Mouse (Mus musculus): ENCODE results near the gene Daam1.

Daam1 gene

DNA sequence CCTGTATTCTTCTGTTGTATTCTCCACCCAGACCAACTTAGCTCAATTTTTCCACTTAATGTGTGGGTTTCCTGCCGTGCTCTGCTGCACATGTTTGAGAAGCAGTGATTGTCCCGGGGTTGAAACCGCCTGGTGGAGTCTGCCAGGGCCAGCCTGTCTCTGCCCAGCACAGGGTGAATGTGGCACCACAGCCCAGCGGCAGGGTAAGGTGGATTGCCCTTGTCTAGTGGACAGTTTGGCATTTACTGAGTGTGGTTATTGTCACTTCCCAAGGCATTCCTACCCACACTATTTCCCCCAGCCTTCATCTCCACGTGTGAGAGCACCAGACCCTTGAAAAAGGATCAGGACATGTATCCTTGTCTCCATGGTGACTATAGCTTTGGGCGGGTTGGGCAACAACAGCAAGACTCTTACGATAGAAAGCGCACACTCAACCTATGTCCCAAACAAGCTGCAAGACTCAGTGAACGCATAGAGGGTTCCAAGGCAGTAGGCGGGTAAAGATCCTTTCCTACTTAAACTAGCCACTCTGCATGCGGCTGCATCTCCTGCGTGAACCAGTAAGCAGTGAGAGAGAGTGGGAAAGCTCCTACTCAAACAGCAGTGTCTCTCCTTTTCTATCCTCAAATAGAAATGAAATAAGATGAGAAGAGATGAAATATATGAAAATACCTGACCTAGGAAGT is 139.2 kb downstream of the Daam1 start:
- peak; percentile 64 for ATAC-seq (ENCODE audit: low TSS enrichment)

DNA sequence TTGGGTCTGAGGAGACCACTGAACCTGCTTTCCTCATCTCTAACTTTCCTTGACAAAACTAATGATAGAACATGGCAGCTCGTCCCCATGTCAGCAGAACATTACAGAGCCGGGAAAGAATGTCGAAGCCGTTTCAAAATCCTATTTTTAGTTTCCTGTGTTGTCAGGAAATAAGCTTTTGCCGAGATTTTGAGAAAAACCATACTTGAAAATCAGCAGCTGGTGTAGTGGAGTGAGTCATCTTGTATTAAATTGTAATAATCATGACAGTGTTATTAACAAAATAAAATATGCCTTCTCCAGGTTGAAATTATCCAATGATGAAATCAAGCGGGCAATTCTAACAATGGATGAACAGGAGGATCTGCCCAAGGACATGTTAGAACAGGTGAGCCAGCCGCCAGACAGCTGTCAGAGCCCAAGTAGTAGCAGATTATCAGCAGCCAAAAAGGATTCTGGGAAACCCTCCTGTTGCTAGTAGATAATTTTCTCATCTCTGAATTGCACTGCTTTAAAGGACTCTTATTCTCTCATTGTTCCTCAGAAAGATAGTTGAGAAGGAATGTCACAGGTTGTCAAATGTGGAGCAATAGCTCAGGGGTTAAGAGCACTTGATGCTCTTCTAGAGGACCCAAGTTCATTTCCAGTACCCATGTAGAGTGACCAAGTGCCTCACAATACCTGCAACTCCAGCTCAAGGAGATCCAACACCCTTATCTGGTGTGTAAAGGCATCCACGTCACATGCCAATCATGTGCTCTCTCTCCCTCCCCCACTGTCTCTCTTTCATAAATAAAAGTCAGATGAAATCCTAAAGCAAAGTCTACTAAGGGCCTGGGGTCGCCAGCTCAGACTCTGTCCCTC is 140.1 kb downstream of the Daam1 start:
- ATAC-seq (ENCODE audit: low TSS enrichment): no peak

DNA sequence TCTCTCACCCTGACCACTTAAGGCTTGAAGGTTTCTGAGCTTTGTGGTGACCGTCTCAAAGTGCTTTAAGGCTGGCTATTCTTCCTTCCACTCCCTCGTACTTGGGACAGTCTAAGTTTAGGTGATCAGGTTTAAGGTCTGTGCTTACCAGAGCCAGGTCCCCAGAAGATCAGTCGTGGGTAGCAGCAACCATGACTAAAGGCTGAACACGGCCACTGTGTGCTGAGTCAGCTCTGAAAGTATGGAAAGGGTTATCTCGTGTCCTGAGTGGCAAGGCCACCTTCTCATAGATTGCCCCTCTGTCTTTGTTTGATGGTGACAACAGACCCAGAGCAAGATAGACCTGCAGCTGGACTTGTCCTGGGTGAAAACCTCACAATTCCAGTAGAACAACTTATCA is 141.2 kb downstream of the Daam1 start:
- ATAC-seq (ENCODE audit: low TSS enrichment): no peak

DNA sequence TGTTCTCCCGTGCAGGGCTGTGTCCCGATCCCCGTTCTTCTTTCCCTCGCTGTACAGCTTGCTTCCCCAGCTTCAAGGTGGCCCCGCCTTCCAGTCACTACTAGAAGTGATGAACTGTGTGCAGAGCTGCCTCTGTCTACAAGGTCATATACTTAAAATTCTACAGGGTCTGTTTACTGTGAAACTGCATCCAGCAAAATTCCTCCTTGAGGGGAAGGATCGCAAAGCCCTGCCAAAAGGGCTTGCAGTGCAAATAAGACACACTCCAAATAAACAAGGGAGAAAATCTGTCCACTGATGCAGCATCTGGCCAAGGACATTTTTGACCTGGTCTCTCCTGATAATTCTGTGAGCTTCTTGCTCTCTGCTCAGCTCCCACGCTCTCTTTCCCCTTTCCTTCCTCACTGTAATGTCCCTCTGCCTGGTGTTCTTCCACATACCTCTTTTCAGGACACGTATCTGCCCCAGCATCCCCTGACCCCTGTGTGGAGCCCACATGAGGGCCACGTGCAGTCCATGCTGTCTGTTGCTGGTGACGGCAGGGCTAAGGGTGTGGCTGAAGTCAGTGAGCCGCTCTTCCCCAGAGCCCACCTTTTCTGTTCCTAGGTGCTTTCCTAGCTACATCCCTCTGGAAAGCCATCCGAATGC is 141.9 kb downstream of the Daam1 start:
- ATAC-seq (ENCODE audit: low TSS enrichment): no peak

DNA sequence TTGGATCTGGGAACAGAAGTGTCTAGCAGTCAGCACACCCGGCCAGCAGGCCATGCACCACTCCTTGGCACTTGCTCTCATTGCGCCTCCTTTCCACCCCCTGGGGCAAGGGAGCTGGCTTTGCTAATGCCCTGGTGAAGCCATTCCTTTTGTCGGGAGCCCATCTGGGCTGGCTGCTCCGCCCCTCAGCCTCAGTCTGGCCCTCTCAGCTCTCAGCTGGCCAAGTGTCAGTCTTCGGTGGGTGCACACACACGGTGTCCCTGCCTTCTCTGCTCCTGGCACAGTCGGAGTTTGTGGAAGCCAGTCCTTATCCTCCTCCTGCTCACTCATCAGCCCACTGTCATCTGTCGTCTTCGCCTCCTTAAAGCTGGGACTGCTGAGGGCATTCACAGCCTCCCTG is 142.7 kb downstream of the Daam1 start:
- peak; percentile 21; the same call in 1 of the 2 replicates for ATAC-seq (ENCODE audit: low TSS enrichment)

DNA sequence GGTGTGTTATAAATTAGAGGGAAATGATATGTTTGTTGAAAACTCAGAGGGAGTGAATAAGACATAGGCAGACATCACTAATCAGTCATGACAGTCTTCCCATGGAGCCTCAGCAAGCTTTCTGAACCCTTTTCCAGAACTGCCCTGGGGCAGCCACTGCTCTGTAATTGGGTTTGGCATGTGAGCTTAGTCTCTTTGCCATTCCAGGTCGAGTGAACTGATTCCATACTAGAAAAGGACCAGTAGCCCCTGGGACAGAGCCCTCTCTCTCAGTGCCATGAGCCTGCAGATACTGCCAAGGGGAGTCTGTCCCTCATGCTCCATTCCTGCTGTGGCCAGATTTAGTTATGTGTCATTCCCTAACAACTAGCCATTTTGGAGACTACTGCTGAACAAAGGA is 144.7 kb downstream of the Daam1 start:
- no peak for ATAC-seq (ENCODE audit: low TSS enrichment)

DNA sequence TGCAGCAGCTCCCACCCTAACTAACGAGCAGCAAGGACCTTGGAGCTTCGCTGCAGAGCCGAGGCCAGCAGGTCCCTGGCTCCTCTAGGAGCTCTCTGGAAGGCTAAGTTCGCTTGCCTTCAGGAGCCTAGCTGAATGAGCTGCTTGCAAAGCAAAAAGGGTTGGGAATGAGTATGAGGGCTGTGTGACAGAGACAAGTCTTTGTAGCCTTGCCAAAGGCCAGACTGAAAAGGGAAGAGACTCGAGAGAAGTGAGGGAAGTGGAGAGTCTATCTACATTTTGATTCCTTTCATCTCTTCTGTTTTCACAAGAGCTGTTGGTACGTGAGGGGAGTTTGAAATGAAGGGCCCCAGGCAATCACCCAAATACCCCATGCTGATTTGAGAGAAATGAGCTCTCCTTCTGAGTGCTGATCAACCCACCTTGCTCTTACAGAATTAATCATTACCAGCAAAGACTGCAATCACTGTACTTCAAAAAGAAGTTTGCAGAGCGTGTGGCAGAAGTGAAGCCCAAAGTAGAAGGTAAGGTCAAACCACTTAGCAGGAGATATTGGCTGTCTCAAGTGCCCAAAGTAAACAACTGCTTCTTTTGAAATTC is 145.6 kb downstream of the Daam1 start:
- ATAC-seq (ENCODE audit: low TSS enrichment): peak; percentile 15; the same call in 1 of the 2 replicates

DNA sequence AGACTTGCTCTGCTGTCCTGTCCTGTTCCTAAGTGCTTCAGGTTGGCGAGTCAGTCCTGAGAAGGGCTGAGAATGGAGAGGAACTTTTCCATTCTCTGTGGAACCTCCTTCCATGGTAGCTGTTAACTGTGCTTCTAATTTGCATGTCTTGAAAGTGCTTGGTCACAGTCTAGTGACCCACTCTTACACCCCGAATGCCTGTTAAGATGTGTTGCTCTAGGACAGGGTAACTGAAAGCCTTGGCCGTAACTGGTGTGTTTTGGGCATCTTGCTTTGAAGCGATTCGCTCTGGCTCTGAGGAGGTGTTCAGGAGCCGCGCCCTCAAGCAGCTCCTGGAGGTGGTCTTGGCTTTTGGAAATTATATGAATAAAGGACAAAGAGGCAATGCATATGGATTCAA is 146.5 kb downstream of the Daam1 start:
- no peak for ATAC-seq (ENCODE audit: low TSS enrichment)

DNA sequence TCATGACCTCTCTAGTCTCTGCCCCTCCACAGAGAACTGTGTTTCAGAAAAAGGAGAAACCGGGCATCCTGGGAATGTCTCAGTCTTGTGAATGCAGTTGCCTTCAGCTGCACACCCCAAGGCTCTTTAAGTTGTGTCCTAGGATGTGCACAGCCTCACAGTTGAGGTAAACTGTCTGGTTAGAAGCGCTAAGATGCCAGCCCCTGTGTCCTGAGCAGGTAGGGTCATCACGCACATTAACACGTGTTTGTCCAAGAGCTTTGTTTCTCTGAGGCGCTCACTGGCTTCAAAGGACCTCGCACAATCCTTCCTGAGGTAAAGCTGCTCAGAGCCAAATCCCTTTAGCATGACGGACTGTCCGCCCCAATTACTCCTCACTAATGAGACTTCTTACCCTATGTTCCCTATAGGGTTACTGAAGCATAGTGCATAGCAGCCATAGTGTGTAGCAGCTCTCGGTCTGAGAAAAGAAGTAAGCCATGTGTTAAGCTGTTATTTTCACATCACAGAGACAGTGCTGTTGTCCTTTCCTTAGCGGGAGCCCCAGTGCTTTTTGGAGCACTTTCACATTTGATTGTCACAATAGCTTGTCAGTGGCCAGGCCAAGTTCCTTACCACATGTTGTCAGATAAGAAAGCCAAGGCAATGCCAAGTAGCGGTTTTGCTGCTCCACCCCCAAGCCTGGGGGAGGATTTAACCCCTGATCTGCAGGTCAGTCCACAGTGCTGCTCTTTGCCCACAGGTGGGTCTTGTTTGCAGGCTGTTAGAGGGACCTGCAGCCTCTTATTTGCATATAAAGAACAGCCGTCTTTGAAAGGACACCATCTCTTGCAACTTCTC is 147.9 kb downstream of the Daam1 start:
- no peak for ATAC-seq (ENCODE audit: low TSS enrichment)

DNA sequence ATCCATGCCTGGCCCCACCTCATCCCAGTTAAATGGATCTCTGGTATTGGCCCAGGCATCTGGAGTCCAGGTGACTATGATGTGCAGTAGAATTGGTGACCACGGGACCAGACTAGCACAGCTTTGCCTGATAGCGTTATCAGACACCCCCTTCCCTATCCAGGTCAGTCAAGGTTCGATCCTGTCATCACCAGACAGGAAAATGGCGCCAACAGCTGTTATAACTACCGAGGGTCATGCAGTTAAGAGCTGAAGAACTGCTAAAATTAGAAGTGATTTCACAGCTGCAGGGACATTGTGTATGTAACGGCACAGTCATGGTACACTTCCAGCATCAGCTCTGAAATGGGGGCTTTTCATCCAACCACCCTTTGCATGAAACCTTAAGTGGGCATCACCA is 149.3 kb downstream of the Daam1 start:
- ATAC-seq (ENCODE audit: low TSS enrichment): no peak

DNA sequence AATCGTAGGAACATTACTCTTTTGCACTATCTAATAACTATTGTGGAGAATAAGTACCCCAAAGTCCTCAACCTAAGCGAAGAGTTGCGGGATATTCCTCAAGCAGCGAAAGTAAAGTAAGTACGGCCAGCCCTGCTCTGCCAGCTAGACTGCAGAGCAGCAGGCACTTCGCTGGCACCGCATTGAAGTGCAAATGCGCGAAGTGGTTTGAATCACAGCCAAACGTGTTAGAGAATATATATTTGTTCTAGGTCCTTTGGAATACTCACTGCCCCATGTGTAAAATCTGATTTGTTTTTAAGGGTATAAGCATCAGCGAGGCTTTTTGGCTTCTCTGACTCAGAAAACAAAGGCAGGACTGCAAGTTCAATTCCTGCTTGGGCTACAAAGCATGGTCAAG is 149.9 kb downstream of the Daam1 start:
- ATAC-seq (ENCODE audit: low TSS enrichment): 0 out of 2 replicates have a peak, but pooled peaks have one; percentile 45

DNA sequence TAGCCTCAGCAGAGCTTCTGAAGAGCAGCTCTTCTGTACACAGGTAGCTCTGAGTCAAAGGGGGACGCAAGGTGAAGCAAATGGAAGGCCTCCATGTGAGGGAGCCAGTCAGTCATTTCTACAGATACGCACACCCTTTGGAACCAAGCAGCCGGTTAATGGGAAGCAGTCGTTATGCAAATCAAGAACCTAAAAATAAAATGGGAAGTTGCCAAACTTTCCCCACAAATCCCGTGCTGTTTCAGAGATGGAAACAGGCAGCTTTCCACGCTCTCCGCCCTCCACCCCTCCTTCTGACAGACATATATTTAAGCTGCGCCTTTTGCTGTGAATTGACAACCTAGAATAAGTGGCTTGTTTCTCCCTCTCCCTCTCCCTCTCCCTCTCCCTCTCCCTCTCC is 150.4 kb downstream of the Daam1 start:
- peak; percentile 45 for ATAC-seq (ENCODE audit: low TSS enrichment)

DNA sequence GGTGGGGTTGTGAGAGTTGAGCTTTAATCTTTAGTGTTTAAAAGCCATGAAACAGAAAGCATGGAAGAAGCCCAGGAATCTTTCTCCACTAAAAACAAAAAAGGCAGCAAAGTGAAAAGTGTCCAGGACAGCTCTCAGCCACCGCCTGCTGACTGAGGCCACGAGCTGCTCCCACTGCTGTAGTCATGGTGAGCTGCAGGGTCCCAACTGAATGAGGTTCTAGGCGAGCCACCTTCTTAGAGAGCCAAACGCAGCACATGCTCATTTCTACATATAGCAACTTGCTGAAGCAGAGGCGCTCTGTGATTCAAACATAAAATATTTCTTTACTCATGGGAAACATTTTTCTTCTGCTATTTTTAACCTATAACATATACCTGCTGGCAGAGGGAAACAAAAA is 150.9 kb downstream of the Daam1 start:
- ATAC-seq (ENCODE audit: low TSS enrichment): no peak

DNA sequence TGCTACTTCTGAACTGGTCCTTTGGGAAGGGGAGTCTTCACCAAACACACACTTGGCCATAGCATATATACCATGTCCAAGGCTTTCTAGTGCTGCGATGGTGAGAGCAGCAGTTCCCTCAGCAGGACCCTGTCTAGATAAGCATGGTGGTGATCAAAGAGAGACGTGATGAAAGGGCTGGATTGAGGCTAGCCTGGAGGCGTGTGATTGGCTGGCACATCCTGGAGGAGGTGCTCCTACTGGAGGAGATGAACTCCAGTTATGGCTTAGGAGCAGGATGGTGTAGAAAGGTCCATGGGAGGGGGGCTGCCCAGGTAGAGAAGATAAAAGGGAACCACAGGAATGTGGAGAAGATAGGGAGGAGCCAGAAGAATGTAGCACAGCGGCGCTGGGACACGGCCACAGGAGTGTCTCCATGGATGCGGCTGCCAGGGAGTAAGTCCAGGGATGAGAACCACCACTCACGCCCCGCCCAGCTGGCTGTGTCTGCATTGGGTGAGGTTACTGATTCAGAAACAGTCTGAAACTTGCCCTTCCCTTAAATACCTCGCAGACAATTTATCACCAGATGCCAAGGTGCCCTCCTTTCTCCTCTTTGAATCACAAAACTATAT is 152.3 kb downstream of the Daam1 start:
- ATAC-seq (ENCODE audit: low TSS enrichment): no peak

DNA sequence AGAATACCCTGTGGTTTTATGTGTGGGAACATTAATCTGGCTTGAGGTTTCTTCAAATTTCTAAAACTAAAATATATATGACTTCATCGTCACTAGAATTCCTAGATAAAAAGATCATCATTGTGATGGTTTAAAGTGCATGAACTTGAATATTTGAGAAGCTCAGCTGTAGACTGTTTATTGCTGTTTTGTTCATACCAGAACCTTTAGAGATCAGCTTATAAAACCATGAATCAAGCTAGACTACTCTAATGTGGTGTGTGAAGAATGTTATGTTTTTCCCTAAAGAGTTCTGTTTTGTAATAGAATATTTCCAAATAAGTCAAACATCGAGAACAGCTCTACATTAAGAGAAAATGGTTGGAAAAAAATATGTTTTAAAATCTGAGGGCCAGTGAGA is 156.3 kb downstream of the Daam1 start:
- ATAC-seq (ENCODE audit: low TSS enrichment): no peak

DNA sequence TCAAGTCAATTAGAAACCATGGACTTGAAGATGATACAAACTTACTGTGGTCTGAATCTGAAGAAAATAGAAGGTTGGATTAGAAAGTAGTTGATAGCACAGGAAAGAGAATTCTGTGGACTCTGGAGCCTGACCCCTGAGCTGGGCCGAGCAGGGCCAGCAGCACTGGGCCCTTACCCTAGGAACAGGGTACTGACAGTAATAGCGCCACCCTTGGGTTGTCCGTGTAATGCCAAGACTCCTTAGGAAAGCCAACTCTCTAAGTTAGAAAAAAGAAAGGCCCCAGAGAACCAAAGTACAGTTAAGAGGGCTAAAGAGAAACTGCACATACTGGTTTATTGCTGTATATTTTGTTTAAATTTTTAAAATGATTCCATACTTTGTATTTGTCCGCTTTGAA is 157.0 kb downstream of the Daam1 start:
- ATAC-seq (ENCODE audit: low TSS enrichment): no peak; the same call in 1 of the 2 replicates

DNA sequence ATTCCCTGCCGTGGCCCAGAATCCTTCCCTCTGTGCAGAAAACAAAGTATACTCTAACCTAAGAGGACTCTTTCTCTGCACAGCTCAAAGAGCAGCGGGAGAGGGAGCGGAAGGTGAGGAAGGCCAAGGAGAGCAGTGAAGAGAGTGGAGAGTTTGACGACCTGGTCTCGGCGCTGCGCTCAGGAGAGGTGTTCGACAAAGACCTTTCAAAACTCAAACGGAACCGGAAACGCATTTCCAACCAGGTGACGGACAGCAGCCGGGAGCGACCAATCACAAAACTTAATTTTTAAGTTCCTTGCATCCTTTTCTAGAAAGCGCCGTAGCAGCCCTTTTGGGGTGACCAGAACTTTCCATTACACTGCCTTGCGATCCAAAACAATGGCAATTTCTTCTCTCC is 158.7 kb downstream of the Daam1 start:
- ATAC-seq (ENCODE audit: low TSS enrichment): no peak

DNA sequence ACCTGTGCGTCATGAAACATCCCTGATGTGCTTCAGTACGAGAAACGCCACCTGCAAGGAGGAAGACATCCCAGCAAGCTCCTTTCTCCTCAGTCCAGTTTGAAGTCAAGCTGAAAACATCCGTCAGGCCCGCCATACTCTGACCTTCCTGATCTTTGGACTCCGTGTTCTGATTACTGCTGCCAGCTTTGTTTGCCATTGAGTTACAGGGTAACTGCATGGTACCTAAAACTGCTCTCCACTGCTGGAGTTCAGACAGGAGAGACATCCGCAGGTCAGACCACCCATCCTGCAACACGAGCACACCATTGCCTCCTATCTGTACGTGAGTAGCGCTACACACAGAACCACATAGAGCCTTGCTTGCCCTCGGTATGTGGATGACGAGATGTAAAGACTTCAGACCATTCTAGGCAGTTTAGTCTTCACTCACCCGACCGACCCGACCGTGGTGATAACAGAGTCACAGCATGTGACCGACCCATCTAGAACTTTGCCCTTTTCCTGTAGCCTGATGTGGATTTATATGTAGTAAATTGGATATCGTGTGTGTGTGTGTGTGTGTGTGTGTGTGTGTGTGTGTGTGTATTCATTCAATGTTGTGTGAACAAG is 161.8 kb downstream of the Daam1 start:
- no peak for ATAC-seq (ENCODE audit: low TSS enrichment)

DNA sequence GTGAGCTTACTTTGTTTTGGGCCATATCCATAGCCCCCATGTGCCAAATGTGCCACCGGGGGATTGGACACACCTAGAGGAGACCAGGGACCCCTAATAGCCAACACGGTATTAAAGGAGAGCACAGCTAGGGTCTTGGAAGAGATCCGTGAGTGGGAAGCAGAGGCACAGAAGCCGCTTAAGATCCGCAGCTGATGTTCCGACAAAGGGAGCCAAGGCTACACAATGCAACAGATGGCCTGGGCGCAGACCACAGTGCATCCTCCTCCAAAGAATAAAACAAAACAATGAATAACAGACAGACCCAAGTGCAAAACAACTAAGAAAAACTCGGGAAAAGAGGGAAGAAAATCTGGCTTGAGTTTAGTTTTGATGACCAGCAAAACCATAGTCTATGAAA is 165.0 kb downstream of the Daam1 start:
- no peak for ATAC-seq (ENCODE audit: low TSS enrichment)

DNA sequence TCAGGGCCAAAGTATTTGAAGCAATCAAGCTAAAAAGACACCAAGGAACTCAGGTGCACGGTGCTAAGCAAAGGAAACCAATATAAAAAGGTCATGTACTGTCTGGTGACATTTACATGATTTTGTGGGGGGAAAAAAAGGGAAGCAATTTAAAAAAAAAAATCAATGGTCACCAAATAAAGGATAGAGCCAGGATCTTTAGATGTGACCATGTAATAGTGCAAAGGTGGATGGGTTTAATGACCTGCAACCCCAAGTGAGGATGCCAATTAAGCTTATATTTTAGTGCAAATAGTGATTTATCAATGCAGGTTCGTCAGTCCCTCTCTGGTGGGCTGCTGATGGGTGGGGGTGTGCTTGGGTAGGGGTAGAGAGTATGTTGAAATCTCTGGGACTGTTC is 166.0 kb downstream of the Daam1 start:
- no peak for ATAC-seq (ENCODE audit: low TSS enrichment)

DNA sequence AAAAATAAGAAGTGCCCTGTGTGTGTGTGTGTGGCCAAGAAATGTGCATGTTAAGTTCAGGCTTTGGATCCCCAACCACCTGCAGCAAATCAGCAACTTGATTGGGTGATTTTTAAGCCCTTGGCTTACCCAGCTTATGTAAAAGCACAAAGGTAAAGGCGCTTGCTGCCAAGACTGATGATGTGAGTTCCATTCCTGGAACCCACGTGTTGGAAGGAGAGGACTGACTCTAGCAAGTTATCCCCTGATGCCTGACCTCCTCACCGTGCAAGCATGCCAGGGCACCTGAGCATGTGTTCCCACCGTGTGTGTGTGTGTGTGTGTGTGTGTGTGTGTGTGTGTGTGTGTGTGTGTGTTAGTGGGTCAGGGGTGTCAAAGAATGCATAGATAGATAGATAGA is 166.5 kb downstream of the Daam1 start:
- ATAC-seq (ENCODE audit: low TSS enrichment): no peak
